Mouse (Mus musculus) ES-E14 (cell line): ENCODE measurements around the gene Esrrg. TPM values are rescaled to one million over a fixed set of nuclear protein-coding genes. Genes with fewer than 3 reads are reported as not detected.

ENCODE experiments used
- DNase-seq: peaks from one replicate; pipeline ENCODE4 v3.0.0-alpha.2; 2013; ENCODE audit warnings: low read depth, low spot score
- H3K27ac ChIP-seq: 2 replicates; pipeline ENCODE4 v1.5.1; 2012; ENCODE audit warnings: low read depth, mild to moderate bottlenecking, low read length, moderate library complexity, mixed read lengths; ENCODE audit not compliant: poor library complexity, insufficient read depth, severe bottlenecking
- H3K36me3 ChIP-seq: 2 replicates; pipeline ENCODE4 v1.6.1; 2012; ENCODE audit warnings: mild to moderate bottlenecking, low read length, moderate library complexity, mixed read lengths; ENCODE audit not compliant: control insufficient read depth, poor library complexity, insufficient read depth, severe bottlenecking
- H3K4me1 ChIP-seq, 2 experiments: fragments of 150-350 bp in 1 of 2; sonication (generic) in 1 of 2; 2 replicates each; pipeline ENCODE4 v1.6.1; 2012; ENCODE audit warnings: low read length in 2 of 2, mild to moderate bottlenecking in 1 of 2, mixed read lengths in 1 of 2; ENCODE audit not compliant: control insufficient read depth in 2 of 2, insufficient read depth in 2 of 2, poor library complexity in 1 of 2
- H3K4me3 ChIP-seq, 2 experiments: fragments of 150-350 bp in 1 of 2; sonication (generic) in 1 of 2; 2 replicates each; pipeline ENCODE4 v1.5.1; 2012; ENCODE audit warnings: low read length in 2 of 2, low read depth in 1 of 2, mild to moderate bottlenecking in 1 of 2, mixed read lengths in 1 of 2; ENCODE audit not compliant: insufficient read depth in 1 of 2, poor library complexity in 1 of 2, severe bottlenecking in 1 of 2
- H3K9ac ChIP-seq: 2 replicates; pipeline ENCODE4 v1.6.1; 2012; ENCODE audit warnings: low read depth, mild to moderate bottlenecking, low read length, mixed read lengths; ENCODE audit not compliant: poor library complexity, insufficient read depth, severe bottlenecking
- H3K9me3 ChIP-seq: fragments of 150-350 bp; sonication (generic); 2 replicates; pipeline ENCODE4 v1.6.1; 2012; ENCODE audit warnings: low read depth, mild to moderate bottlenecking, low read length; ENCODE audit not compliant: control insufficient read depth, insufficient read depth
- CHD2 ChIP-seq: IDR thresholded peaks from 2 replicates; pipeline ENCODE4 v1.6.1; 2014; ENCODE audit warnings: mild to moderate bottlenecking, low read depth, low read length, inconsistent platforms
- HCFC1 ChIP-seq: IDR thresholded peaks from 2 replicates; pipeline ENCODE4 v1.6.1; 2012; ENCODE audit warnings: low read length, inconsistent platforms, borderline replicate concordance; ENCODE audit not compliant: insufficient read depth
- MAFK ChIP-seq: IDR thresholded peaks from 2 replicates; pipeline ENCODE4 v1.6.1; 2014; ENCODE audit warnings: mild to moderate bottlenecking, low read depth, low read length, inconsistent platforms; ENCODE audit not compliant: insufficient read depth
- ZC3H11A ChIP-seq: IDR thresholded peaks from 2 replicates; pipeline ENCODE4 v1.6.1; 2012; ENCODE audit warnings: low read depth, mild to moderate bottlenecking, inconsistent platforms, low read length, borderline replicate concordance
- ZNF384 ChIP-seq: IDR thresholded peaks from 2 replicates; pipeline ENCODE4 v1.6.1; 2012; ENCODE audit warnings: low read depth, low read length, inconsistent platforms
- in situ Hi-C, 2 experiments: fragments of 600-800 bp; cut with MboI; formaldehyde crosslinking; loops; one replicate each; pipeline ENCODE4 v1.15.1; 2025; ENCODE audit warnings: low sequenced_read_pairs in 2 of 2, inconsistent platforms in 1 of 2; ENCODE audit not compliant: unreplicated experiment in 2 of 2
- total RNA-seq: library from RNA; depleted of rRNA; stranded (reverse); fragments of 300-350 nt; gene quantifications from 2 replicates; pipeline ENCODE4 v1.2.3, GENCODE M21; 2012

Esrrg gene
- total RNA-seq, 1 experiment: 0.09 TPM

- Histone ChIP-seq H3K36me3 (no peaks in the 10 kb centered on the region), H3K9me3 (no peaks in the 10 kb centered on the region), H3K4me1 (no peaks in the 10 kb centered on the region), H3K9ac (no peak overlapping the region), H3K4me3 (no peak overlapping the region), H3K27ac (no peak overlapping the region)
- TF ChIP-seq ZC3H11A (no peak), CHD2 (no peak), ZNF384 (no peak), HCFC1 (no peak), MAFK (no peak)
- DNase-seq: no peak
- in situ Hi-C loops: no loop called here
Measured at GRCm38 (mm10) chr1:188080261-188080875, 471.8 kb downstream of the Esrrg start.

- Histone ChIP-seq H3K36me3 (no peaks in the 10 kb centered on the region), H3K9me3 (no peaks in the 10 kb centered on the region), H3K4me3 (no peak overlapping the region), H3K27ac (no peak overlapping the region), H3K4me1 (no peaks in the 10 kb centered on the region), H3K9ac (no peak overlapping the region)
- DNase-seq: no peak
- in situ Hi-C loops: no loop called here
- TF ChIP-seq HCFC1 (no peak), ZC3H11A (no peak), CHD2 (no peak), ZNF384 (no peak), MAFK (no peak)
Measured at GRCm38 (mm10) chr1:188082665-188083640, 474.4 kb downstream of the Esrrg start.

GRCm38 (mm10) chr1:188085116-188085879 lies 476.7 kb downstream of the Esrrg start:
- no peak overlapping the region for H3K27ac ChIP-seq
- no peak overlapping the region for H3K9ac ChIP-seq
- TF ChIP-seq MAFK (no peak), HCFC1 (no peak), CHD2 (no peak), ZC3H11A (no peak), ZNF384 (no peak)
- H3K9me3 ChIP-seq: no peaks in the 10 kb centered on the region
- H3K4me3 ChIP-seq: no peak overlapping the region
- no peaks in the 10 kb centered on the region for H3K4me1 ChIP-seq
- in situ Hi-C loops: no loop called here
- DNase-seq: no peak
- H3K36me3 ChIP-seq: no peaks in the 10 kb centered on the region

GRCm38 (mm10) chr1:188093724-188094123 lies 485.1 kb downstream of the Esrrg start:
- in situ Hi-C loops: no loop called here
- H3K9ac ChIP-seq: no peak overlapping the region
- TF ChIP-seq ZC3H11A: no peak
- TF ChIP-seq MAFK: no peak
- TF ChIP-seq ZNF384: no peak
- TF ChIP-seq HCFC1: no peak
- no peak for TF ChIP-seq CHD2
- no peak for DNase-seq
- no peaks in the 10 kb centered on the region for H3K4me1 ChIP-seq
- H3K27ac ChIP-seq: no peak overlapping the region
- H3K9me3 ChIP-seq: no peaks in the 10 kb centered on the region
- no peaks in the 10 kb centered on the region for H3K36me3 ChIP-seq
- no peak overlapping the region for H3K4me3 ChIP-seq
